Mouse (Mus musculus): ENCODE results near the gene Msmb. TPM values are rescaled to one million over a fixed set of nuclear protein-coding genes. Genes with fewer than 3 reads are reported as not detected.

Gene Msmb
- total and polyA plus RNA-seq, 3 experiments = not detected

DNA sequence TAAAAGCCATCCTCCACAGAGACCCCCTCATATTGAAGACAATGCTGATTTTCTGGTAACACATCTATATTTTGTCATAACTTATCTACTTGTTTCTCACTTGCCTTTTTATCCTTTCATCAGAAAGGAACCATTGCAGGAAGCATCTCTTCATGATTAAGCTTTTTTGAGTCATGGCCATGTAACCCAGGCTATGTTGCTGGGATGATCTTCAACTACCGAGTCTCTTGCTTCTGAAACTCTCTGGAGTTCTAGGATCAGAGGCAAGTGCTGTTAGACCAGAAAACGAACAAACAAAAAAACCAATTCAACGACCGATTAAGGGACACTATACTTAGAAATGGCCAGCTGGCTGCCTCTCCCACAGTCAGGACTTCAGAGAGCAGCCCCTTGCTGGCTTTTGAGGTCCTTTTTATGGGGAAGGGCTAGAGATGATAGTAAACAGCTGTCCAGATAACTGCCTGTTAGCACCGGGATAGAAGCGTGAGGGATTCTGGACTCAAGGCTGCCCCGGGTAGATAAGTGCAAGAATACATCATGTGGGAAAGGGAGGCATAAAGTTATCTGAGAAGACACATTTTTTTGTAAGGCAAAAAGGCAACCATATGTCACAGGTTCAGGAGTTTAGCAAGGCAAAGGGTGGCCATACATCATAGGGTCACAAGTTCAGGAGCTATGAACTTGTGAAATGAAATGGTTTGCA lies 4.1 kb downstream of the Msmb start (continued):
- peak; percentile 76 for TF ChIP-seq RCOR1 (IDR thresholded peaks at IDR 0.05; ENCODE audit: low read depth, low read length)
- TF ChIP-seq RAD21 (IDR thresholded peaks at IDR 0.05; ENCODE audit: low read depth, low read length) = no peak
- TF ChIP-seq MXI1 (IDR thresholded peaks at IDR 0.05; ENCODE audit: low read depth, low read length) = peak; percentile 70
- no peak for TF ChIP-seq USF2 (IDR thresholded peaks at IDR 0.05; ENCODE audit: borderline replicate concordance in 1 of 2, insufficient read depth in 1 of 2, low read depth in 1 of 2, low read length in 2 of 2)
- no peak for TF ChIP-seq ZC3H11A (IDR thresholded peaks at IDR 0.05; ENCODE audit: low read depth, low read length)
- TF ChIP-seq NRF1 (IDR thresholded peaks at IDR 0.05; ENCODE audit: insufficient read depth, low read depth, low read length, poor library complexity, severe bottlenecking) = no peak
- TF ChIP-seq ZNF384 (IDR thresholded peaks at IDR 0.05; ENCODE audit: low read depth, low read length) = peak; percentile 60
- TF ChIP-seq BHLHE40 (IDR thresholded peaks at IDR 0.05; ENCODE audit: borderline replicate concordance, low read depth, low read length) = peak; percentile 94
- peak; percentile 96 for TF ChIP-seq TAL1 (IDR thresholded peaks at IDR 0.05; ENCODE audit: low read length)
- no peak for TF ChIP-seq UBTF (IDR thresholded peaks at IDR 0.05; ENCODE audit: borderline replicate concordance, insufficient read depth, low read depth, low read length)
- TF ChIP-seq MEF2A (IDR thresholded peaks at IDR 0.05; ENCODE audit: extremely low read depth, insufficient replicate concordance, low read depth, low read length, poor library complexity, severe bottlenecking) = peak; percentile 36; the same call in 1 of the 2 replicates
- peak; percentile 57 for TF ChIP-seq NELFE (IDR thresholded peaks at IDR 0.05; ENCODE audit: low read depth, low read length)
- peak; percentile 95 for TF ChIP-seq GATA1 (IDR thresholded peaks at IDR 0.05; ENCODE audit: low read depth, low read length)
- peak; percentile 40; the same call in 1 of the 2 replicates for TF ChIP-seq HCFC1 (IDR thresholded peaks at IDR 0.05; ENCODE audit: low read depth, low read length)
- no peak for TF ChIP-seq ELF1 (IDR thresholded peaks at IDR 0.05; ENCODE audit: low read depth, low read length)
- no peak for TF ChIP-seq JUND (IDR thresholded peaks at IDR 0.05; ENCODE audit: low read depth, low read length)
- no peak for TF ChIP-seq KAT2A (conservative IDR thresholded peaks at IDR 0.05; ENCODE audit: low read depth, low read length)
- TF ChIP-seq CHD1 (IDR thresholded peaks at IDR 0.05; ENCODE audit: low read depth, low read length) = no peak
- peak; percentile 56; the same call in 1 of the 2 replicates for TF ChIP-seq USF1 (IDR thresholded peaks at IDR 0.05; ENCODE audit: low read depth, low read length)
- TF ChIP-seq CHD2 (IDR thresholded peaks at IDR 0.05; ENCODE audit: low read length) = no peak
- no peak for TF ChIP-seq MYB (IDR thresholded peaks at IDR 0.05; ENCODE audit: low read depth, low read length)

DNA sequence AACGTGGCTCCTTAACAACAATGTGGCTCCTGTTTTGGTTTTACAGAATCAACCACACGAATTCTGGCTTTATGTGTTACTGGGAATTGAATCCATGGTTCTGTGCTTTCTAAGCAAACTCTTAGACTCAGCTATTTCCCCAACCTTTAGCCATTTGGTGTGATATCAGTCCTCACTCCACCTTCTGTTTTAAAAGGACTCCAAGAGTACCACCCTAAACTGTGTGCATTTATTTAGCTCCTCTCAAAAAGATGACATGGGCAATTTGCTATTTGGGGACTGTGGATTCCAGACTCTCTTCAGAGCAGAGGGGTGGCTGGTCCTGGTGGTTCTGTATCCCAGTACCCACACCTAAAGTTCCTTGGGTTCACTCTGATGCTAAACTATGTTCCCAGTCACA lies 4.8 kb downstream of the Msmb start:
- Histone ChIP-seq H3K9me3 (replicated peaks; ENCODE audit: insufficient read depth, low read length) (no peaks in the 10 kb centered on the region), H3K4me3 (ENCODE audit: control insufficient read depth in 1 of 2, insufficient read depth in 1 of 2, low read depth in 2 of 2, low read length in 2 of 2) (peak overlapping the region in 1 of 2 experiments; percentile 7; a peak in 1 of 4 replicates), H3K4me1 (ENCODE audit: control insufficient read depth in 1 of 2, insufficient read depth in 2 of 2, low read length in 2 of 2) (peaks cover 8 to 12% of the 10 kb centered on the region in 2 experiments), H3K27ac (ENCODE audit: control insufficient read depth, low read depth, low read length) (peak overlapping the region; percentile 85), H3K79me2 (ENCODE audit: control insufficient read depth, insufficient read depth, low read length, poor library complexity) (no peaks in the 10 kb centered on the region), H3K27me3 (ENCODE audit: control insufficient read depth in 1 of 2, insufficient read depth in 2 of 2, low read length in 2 of 2) (no peaks in the 10 kb centered on the region), H3K9ac (ENCODE audit: control insufficient read depth, low read depth, low read length, poor library complexity, severe bottlenecking) (no peak overlapping the region), H3K36me3 (ENCODE audit: control insufficient read depth in 1 of 2, insufficient read depth in 2 of 2, low read length in 2 of 2) (peaks cover 0 to 12% of the 10 kb centered on the region in 2 experiments; a peak in 2 of 4 replicates)
- no peak for TF ChIP-seq SMC3 (IDR thresholded peaks at IDR 0.05; ENCODE audit: low read depth, low read length)
- no peak for TF ChIP-seq ETS1 (IDR thresholded peaks at IDR 0.05; ENCODE audit: low read depth, low read length)
- no peak for TF ChIP-seq CHD2 (IDR thresholded peaks at IDR 0.05; ENCODE audit: low read length)
- TF ChIP-seq ZKSCAN1 (IDR thresholded peaks at IDR 0.05; ENCODE audit: low read depth, low read length) = no peak
- TF ChIP-seq ZC3H11A (IDR thresholded peaks at IDR 0.05; ENCODE audit: low read depth, low read length) = no peak
- no peak for TF ChIP-seq MEF2A (IDR thresholded peaks at IDR 0.05; ENCODE audit: extremely low read depth, insufficient replicate concordance, low read depth, low read length, poor library complexity, severe bottlenecking)
- TF ChIP-seq GATA1 (IDR thresholded peaks at IDR 0.05; ENCODE audit: low read depth, low read length) = no peak
- no peak for TF ChIP-seq RAD21 (IDR thresholded peaks at IDR 0.05; ENCODE audit: low read depth, low read length)
- TF ChIP-seq POLR2AphosphoS5 (IDR thresholded peaks at IDR 0.05; ENCODE audit: borderline replicate concordance, low read depth, low read length) = no peak
- no peak for TF ChIP-seq MAFK (IDR thresholded peaks at IDR 0.05; ENCODE audit: borderline replicate concordance, low read depth, low read length)
- no peak for TF ChIP-seq MYB (IDR thresholded peaks at IDR 0.05; ENCODE audit: low read depth, low read length)
- no peak for TF ChIP-seq UBTF (IDR thresholded peaks at IDR 0.05; ENCODE audit: borderline replicate concordance, insufficient read depth, low read depth, low read length)
- no peak for TF ChIP-seq POLR2AphosphoS2 (IDR thresholded peaks at IDR 0.05; ENCODE audit: low read length)
- TF ChIP-seq MYC (IDR thresholded peaks at IDR 0.05; ENCODE audit: low read depth, low read length) = no peak
- TF ChIP-seq ZNF384 (IDR thresholded peaks at IDR 0.05; ENCODE audit: low read depth, low read length) = no peak
- TF ChIP-seq CTCF (IDR thresholded peaks at IDR 0.05 in 2 of 3, conservative IDR thresholded peaks at IDR 0.05 in 1 of 3; ENCODE audit: control insufficient read depth in 1 of 3, insufficient read depth in 1 of 3, low read depth in 2 of 3, low read length in 3 of 3, poor library complexity in 1 of 3, severe bottlenecking in 1 of 3) = no peak
- TF ChIP-seq MXI1 (IDR thresholded peaks at IDR 0.05; ENCODE audit: low read depth, low read length) = no peak
- TF ChIP-seq CHD1 (IDR thresholded peaks at IDR 0.05; ENCODE audit: low read depth, low read length) = no peak
- no peak for TF ChIP-seq JUND (IDR thresholded peaks at IDR 0.05; ENCODE audit: low read depth, low read length)
- no peak for TF ChIP-seq E2F4 (IDR thresholded peaks at IDR 0.05; ENCODE audit: borderline replicate concordance, low read depth, low read length)
- no peak for DNase-seq (ENCODE audit: low read depth, low spot score)
